Mouse (Mus musculus) midbrain, embryonic 12.5 days (tissue): ENCODE measurements around the gene Pdzd7. TPM values are rescaled to one million over a fixed set of nuclear protein-coding genes. Genes with fewer than 3 reads are reported as not detected.

Experiments used
- ATAC-seq: fragments of 200-750 bp; cut with Nextera tagmentation; 2 replicates; pipeline ENCODE4 v1.8.0; 2017; ENCODE audit warnings: low read depth, moderate TSS enrichment, moderate library complexity; ENCODE audit not compliant: low FRiP score
- H3K27ac ChIP-seq: fragments of 300-500 bp; sonication (generic); replicated peaks from 2 replicates; pipeline ENCODE4 v1.5.1; 2016; ENCODE audit warnings: mild to moderate bottlenecking
- H3K27me3 ChIP-seq: fragments of 300-500 bp; sonication (generic); 2 replicates; pipeline ENCODE4 v1.6.1; 2016; ENCODE audit warnings: mild to moderate bottlenecking
- H3K36me3 ChIP-seq: fragments of 300-500 bp; sonication (generic); 2 replicates; pipeline ENCODE4 v1.6.1; 2016
- H3K4me1 ChIP-seq: fragments of 300-500 bp; sonication (generic); 2 replicates; pipeline ENCODE4 v1.6.1; 2016
- H3K4me2 ChIP-seq: fragments of 300-500 bp; sonication (generic); replicated peaks from 2 replicates; pipeline ENCODE4 v1.6.1; 2016; ENCODE audit warnings: mild to moderate bottlenecking, moderate library complexity
- H3K4me3 ChIP-seq: fragments of 300-500 bp; sonication (generic); 2 replicates; pipeline ENCODE4 v1.5.1; 2016; ENCODE audit warnings: mild to moderate bottlenecking
- H3K9ac ChIP-seq: fragments of 300-500 bp; sonication (generic); replicated peaks from 2 replicates; pipeline ENCODE4 v1.6.1; 2016; ENCODE audit warnings: mild to moderate bottlenecking, moderate library complexity
- H3K9me3 ChIP-seq: fragments of 300-500 bp; sonication (generic); 2 replicates; pipeline ENCODE4 v1.6.1; 2016; ENCODE audit warnings: mild to moderate bottlenecking
- WGBS: fragments of 180-500 bp; shearing (Covaris S2); methylation state at CpG from one replicate; pipeline ENCODE4 v1.1.7; 2016; 5-methylcytosine and 5-hydroxymethylcytosine counted together
- polyA plus RNA-seq: library from polyadenylated mRNA; unstranded; fragments of >200 nt; fragmentation: Nextera tagmentation; extraction: Ambion mirVana; gene quantifications from 2 replicates; pipeline ENCODE4 v1.2.1, GENCODE M21; 2016

Gene Pdzd7
- polyA plus RNA-seq, 1 experiment from 2014 or later, result 0.84 TPM

- peak; percentile 21; the same call in 1 of the 2 replicates for ATAC-seq
- H3K4me1 ChIP-seq, result peaks cover 62% of the 10 kb centered on the region
- peak overlapping the region; percentile 54 for H3K9ac ChIP-seq
- under 1% methylated on average over 34 of the region's 34 CpGs for WGBS
- H3K27me3 ChIP-seq, result peaks cover 5% of the 10 kb centered on the region; the same call in 1 of the 2 replicates
- H3K9me3 ChIP-seq, result no peaks in the 10 kb centered on the region
- H3K27ac ChIP-seq, result peak overlapping the region; percentile 97
- peak overlapping the region; percentile 76 for H3K4me3 ChIP-seq
- H3K4me2 ChIP-seq, result peak overlapping the region; percentile 74
- H3K36me3 ChIP-seq, result peaks cover 16% of the 10 kb centered on the region
These were observed 29.8 kb downstream of the Pdzd7 start for GRCm38 (mm10) chr19:45015518-45016281.

- no peaks in the 10 kb centered on the region for H3K9me3 ChIP-seq
- peaks cover 5% of the 10 kb centered on the region; the same call in 1 of the 2 replicates for H3K27me3 ChIP-seq
- no peak for ATAC-seq
- WGBS, result under 1% methylated on average over 25 of the region's 25 CpGs
- peak overlapping the region; percentile 97; the same call in 1 of the 2 replicates for H3K27ac ChIP-seq
- H3K4me2 ChIP-seq, result peak overlapping the region; percentile 74
- peaks cover 55% of the 10 kb centered on the region for H3K4me1 ChIP-seq
- peak overlapping the region; percentile 76 for H3K4me3 ChIP-seq
- H3K9ac ChIP-seq, result peak overlapping the region; percentile 54; the same call in 1 of the 2 replicates
- H3K36me3 ChIP-seq, result peaks cover 23% of the 10 kb centered on the region
These were observed 30.5 kb downstream of the Pdzd7 start for GRCm38 (mm10) chr19:45014981-45015402.

GRCm38 (mm10) chr19:45014335-45014971 is 31.1 kb downstream of the Pdzd7 start, which contains the start of gene Lzts2:
TSS of gene Lzts2 (plus strand) at chr19:45014414.
- H3K4me3 ChIP-seq, result peak within 1 kb of the TSS; percentile 76
- peak within 1 kb of the TSS; percentile 97 for H3K27ac ChIP-seq
- 10% methylated on average over 10 of the region's 10 CpGs for WGBS
- no peaks in the 10 kb centered on the region for H3K9me3 ChIP-seq
- H3K36me3 ChIP-seq, result peaks cover 25% of the 10 kb centered on the region
- H3K9ac ChIP-seq, result peak within 1 kb of the TSS; percentile 54; the same call in 1 of the 2 replicates
- H3K4me2 ChIP-seq, result peak within 1 kb of the TSS; percentile 74
- H3K4me1 ChIP-seq, result peaks cover 50% of the 10 kb centered on the region
- no peak for ATAC-seq
- H3K27me3 ChIP-seq, result peaks cover 5% of the 10 kb centered on the region; the same call in 1 of the 2 replicates

GRCm38 (mm10) chr19:45013581-45014225 is 31.8 kb downstream of the Pdzd7 start:
- no peak overlapping the region for H3K4me3 ChIP-seq
- H3K36me3 ChIP-seq, result peaks cover 28% of the 10 kb centered on the region
- H3K27ac ChIP-seq, result no peak overlapping the region
- H3K27me3 ChIP-seq, result peaks cover 5% of the 10 kb centered on the region; the same call in 1 of the 2 replicates
- H3K9ac ChIP-seq, result no peak overlapping the region
- 67% methylated on average over 6 of the region's 6 CpGs for WGBS
- no peak for ATAC-seq
- no peak overlapping the region for H3K4me2 ChIP-seq
- H3K9me3 ChIP-seq, result no peaks in the 10 kb centered on the region
- H3K4me1 ChIP-seq, result peaks cover 42% of the 10 kb centered on the region

- peak overlapping the region; percentile 63 for H3K27ac ChIP-seq
- H3K4me1 ChIP-seq, result peaks cover 43% of the 10 kb centered on the region
- no peak overlapping the region for H3K4me2 ChIP-seq
- H3K9ac ChIP-seq, result no peak overlapping the region
- H3K9me3 ChIP-seq, result no peaks in the 10 kb centered on the region
- no peak overlapping the region for H3K4me3 ChIP-seq
- ATAC-seq, result no peak
- peaks cover 5% of the 10 kb centered on the region; the same call in 1 of the 2 replicates for H3K27me3 ChIP-seq
- 37% methylated on average over 6 of the region's 6 CpGs for WGBS
- H3K36me3 ChIP-seq, result peaks cover 34% of the 10 kb centered on the region
These were observed 32.9 kb downstream of the Pdzd7 start for GRCm38 (mm10) chr19:45012636-45013035.

- ATAC-seq, result no peak
- Histone ChIP-seq H3K27me3 (peaks cover 5% of the 10 kb centered on the region; the same call in 1 of the 2 replicates), H3K4me2 (no peak overlapping the region), H3K36me3 (peaks cover 34% of the 10 kb centered on the region), H3K9ac (no peak overlapping the region), H3K4me1 (peaks cover 45% of the 10 kb centered on the region), H3K4me3 (no peak overlapping the region), H3K27ac (peak overlapping the region; percentile 63), H3K9me3 (no peaks in the 10 kb centered on the region)
- WGBS, result 87% methylated on average over 8 of the region's 8 CpGs
These were observed 33.3 kb downstream of the Pdzd7 start for GRCm38 (mm10) chr19:45012219-45012618.

GRCm38 (mm10) chr19:45010646-45011045 is 34.9 kb downstream of the Pdzd7 start:
- H3K36me3 ChIP-seq, result peaks cover 34% of the 10 kb centered on the region
- WGBS, result 90% methylated on average over 4 of the region's 4 CpGs
- ATAC-seq, result no peak

GRCm38 (mm10) chr19:45007425-45008191 is 37.9 kb downstream of the Pdzd7 start:
- no peak for ATAC-seq
- Histone ChIP-seq H3K27ac (no peak overlapping the region), H3K27me3 (no peaks in the 10 kb centered on the region), H3K9ac (peak overlapping the region; percentile 84; the same call in 1 of the 2 replicates), H3K36me3 (peaks cover 54% of the 10 kb centered on the region), H3K4me1 (peaks cover 27% of the 10 kb centered on the region), H3K9me3 (no peaks in the 10 kb centered on the region), H3K4me3 (peak overlapping the region; percentile 97), H3K4me2 (peak overlapping the region; percentile 88)
- 94% methylated on average over 20 of the region's 20 CpGs for WGBS

More at GRCm38 (mm10) chr19:45010646-45011045, 34.9 kb downstream of the Pdzd7 start:
- Histone ChIP-seq H3K27me3 (peaks cover 5% of the 10 kb centered on the region; the same call in 1 of the 2 replicates), H3K4me1 (peaks cover 39% of the 10 kb centered on the region), H3K9me3 (no peaks in the 10 kb centered on the region), H3K4me2 (no peak overlapping the region), H3K4me3 (no peak overlapping the region), H3K27ac (no peak overlapping the region), H3K9ac (no peak overlapping the region)

GRCm38 (mm10) chr19:45007021-45007420 is 38.5 kb downstream of the Pdzd7 start:
- H3K4me3 ChIP-seq, result peak overlapping the region; percentile 97
- peaks cover 22% of the 10 kb centered on the region for H3K4me1 ChIP-seq
- peaks cover 57% of the 10 kb centered on the region for H3K36me3 ChIP-seq
- peak overlapping the region; percentile 77 for H3K27ac ChIP-seq
- peak overlapping the region; percentile 84 for H3K9ac ChIP-seq
- H3K27me3 ChIP-seq, result no peaks in the 10 kb centered on the region
- H3K9me3 ChIP-seq, result no peaks in the 10 kb centered on the region
- H3K4me2 ChIP-seq, result peak overlapping the region; percentile 88
- WGBS, result 46% methylated on average over 17 of the region's 17 CpGs
- no peak for ATAC-seq

GRCm38 (mm10) chr19:45005957-45006712 is 39.4 kb downstream of the Pdzd7 start, which contains the start of gene Mrpl43:
TSS of gene Mrpl43 (minus strand) at chr19:45006442.
- H3K36me3 ChIP-seq, result peaks cover 57% of the 10 kb centered on the region
- H3K4me2 ChIP-seq, result peak within 1 kb of the TSS; percentile 88
- under 1% methylated on average over 82 of the region's 82 CpGs for WGBS
- H3K27me3 ChIP-seq, result no peaks in the 10 kb centered on the region
- peak within 1 kb of the TSS; percentile 84 for H3K9ac ChIP-seq
- H3K9me3 ChIP-seq, result no peaks in the 10 kb centered on the region
- H3K4me3 ChIP-seq, result peak within 1 kb of the TSS; percentile 97
- peaks cover 22% of the 10 kb centered on the region for H3K4me1 ChIP-seq
- ATAC-seq, result peak; percentile 93
- H3K27ac ChIP-seq, result peak within 1 kb of the TSS; percentile 77
